Mouse (Mus musculus) activated CD4-positive, CD25-positive, alpha-beta regulatory T cell (primary cell): ENCODE data around the gene Rasip1. TPM values are rescaled to one million over a fixed set of nuclear protein-coding genes. Genes with fewer than 3 reads are reported as not detected.

ENCODE experiments used
- polyA plus RNA-seq, 2 experiments: library from polyadenylated mRNA; unstranded; fragments of 100-300 nt; shearing (Covaris generic); gene quantifications; one replicate each; pipeline ENCODE4 v1.2.1; 2017

Rasip1 gene
- 1 to 10 TPM; 1.2 to 1.4 TPM for polyA plus RNA-seq

GRCm38 (mm10) chr7:45627261-45627660, at the start of gene Rasip1:
Gene Rasip1, plus strand, starts transcription at chr7:45627488.

DNA sequence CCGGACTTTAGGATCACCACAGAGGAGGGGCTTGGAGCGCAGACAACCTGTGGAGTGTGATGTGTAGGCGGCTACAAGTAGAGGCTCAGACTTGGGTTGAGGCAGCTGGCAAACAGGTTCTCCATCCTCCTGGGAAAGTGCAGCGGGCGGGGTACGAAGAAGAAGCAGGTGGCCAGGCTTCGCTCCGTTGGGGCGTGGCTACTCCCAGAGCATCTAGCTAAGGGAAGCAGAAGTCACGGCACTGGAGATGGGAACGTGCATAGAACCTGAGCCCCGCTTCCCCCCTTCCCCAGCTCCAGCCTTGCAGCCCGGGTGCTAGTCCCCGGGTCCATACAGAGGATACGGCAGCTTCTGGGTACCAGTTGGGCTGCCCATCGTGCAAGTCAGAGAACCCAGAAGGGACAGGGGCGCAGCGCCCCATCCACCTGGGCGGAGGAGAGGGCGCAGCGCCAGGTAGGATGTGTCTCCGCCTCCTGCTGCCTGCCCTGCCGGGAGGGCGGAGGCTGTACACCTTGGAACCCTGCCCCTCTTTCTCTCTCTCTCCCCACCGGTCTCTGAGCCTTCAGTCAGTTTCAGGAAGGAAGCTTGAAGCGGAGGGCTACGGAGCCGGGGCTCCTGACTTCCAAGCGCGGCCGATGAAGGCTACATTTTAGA, 10.1 kb upstream of the Rasip1 start, which contains the start of gene Fut1:
Gene Fut1, plus strand, starts transcription at position 248 of the 654 bp plus-strand sequence.

DNA sequence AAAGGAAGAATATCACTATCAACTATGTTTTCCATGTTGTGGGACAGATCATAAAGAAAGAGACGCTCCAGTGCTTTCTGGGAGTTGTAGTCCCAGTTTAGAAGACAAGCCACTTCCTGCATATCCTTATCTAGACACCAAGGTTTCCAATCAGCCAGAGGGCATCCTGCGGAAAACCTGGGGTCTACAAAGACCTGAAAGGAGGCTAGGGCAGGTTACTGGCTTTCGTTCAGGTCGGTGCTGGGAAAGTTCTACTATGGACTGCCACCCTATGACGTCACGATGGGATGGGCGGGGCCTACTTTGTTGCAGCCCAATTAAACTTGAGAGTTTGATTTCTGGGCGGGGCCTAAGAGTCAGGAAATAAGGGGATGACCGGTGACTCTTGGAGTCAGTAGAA, 5.8 kb upstream of the Rasip1 start, which contains the start of gene Izumo1:
Gene Izumo1, plus strand, starts transcription at position 369 of the 400 bp plus-strand sequence.

GRCm38 (mm10) chr7:45639561-45640027, 12.3 kb downstream of the Rasip1 start, which contains the start of gene Mamstr:
Gene Mamstr, plus strand, starts transcription at chr7:45639977.

DNA sequence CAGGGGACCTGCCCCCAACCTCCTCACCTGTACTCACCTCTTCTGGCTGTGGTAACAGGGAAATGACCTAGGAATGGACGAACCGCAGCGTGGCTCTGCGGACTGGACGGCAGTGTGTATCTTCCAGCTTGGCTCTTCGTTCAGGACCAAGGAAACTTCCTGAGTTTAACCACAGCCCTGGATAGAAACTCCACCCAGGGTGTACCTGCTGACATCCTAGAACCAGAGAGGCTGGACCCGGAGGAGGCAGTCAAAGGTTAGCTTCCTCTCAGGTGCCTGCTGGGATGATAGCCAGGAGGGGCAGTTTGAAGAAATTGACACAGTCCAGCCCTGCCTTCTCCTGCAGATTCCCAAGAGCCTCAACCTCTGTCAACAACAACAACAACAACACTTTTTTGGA, 38.9 kb downstream of the Rasip1 start, which contains the start of gene Fut2:
Gene Fut2, minus strand, starts transcription at position 234 of the 400 bp plus-strand sequence.

GRCm38 (mm10) chr7:45683396-45684050, 56.2 kb downstream of the Rasip1 start, which contains the start of gene Ntn5:
Gene Ntn5, plus strand, starts transcription at chr7:45684022.

Other genes with a start within 250 kb of the Rasip1 start
- 100 to 1,000 TPM; 204 to 218 TPM for gene Snrnp70, start 231.7 kb upstream of the Rasip1 start, polyA plus RNA-seq
- gene Kcna7, start 221.8 kb upstream of the Rasip1 start, polyA plus RNA-seq: not detected
- gene Ntf5, start 213.8 kb upstream of the Rasip1 start, polyA plus RNA-seq: 1 to 10 TPM; 1.2 to 1.4 TPM
- gene Lhb, start 206.7 kb upstream of the Rasip1 start, polyA plus RNA-seq: not detected
- 10 to 100 TPM in 1 of 2 experiments, 1 to 10 TPM in 1; 6.3 to 11.1 TPM for gene Gys1, start 192.6 kb upstream of the Rasip1 start, polyA plus RNA-seq
- 10 to 100 TPM; 52.7 to 55.4 TPM for gene Ruvbl2, start 189.4 kb upstream of the Rasip1 start, polyA plus RNA-seq
- gene Ftl1, start 167.6 kb upstream of the Rasip1 start, polyA plus RNA-seq: 1,000 to 10,000 TPM; 1,818 to 2,133 TPM
- 100 to 1,000 TPM; 303 to 346 TPM for gene Bax, start 160.6 kb upstream of the Rasip1 start, polyA plus RNA-seq
- under 1 TPM; 0.45 to 0.88 TPM for gene Tulp2, start 145.6 kb upstream of the Rasip1 start, polyA plus RNA-seq
- under 1 TPM in 1 of 2 experiments, not detected in 1; 0.21 TPM for gene Gm45808, start 140.7 kb upstream of the Rasip1 start, polyA plus RNA-seq
- gene Dhdh, start 138.7 kb upstream of the Rasip1 start, polyA plus RNA-seq: 1 to 10 TPM in 1 of 2 experiments, under 1 TPM in 1; 0.27 to 1.1 TPM
- 100 to 1,000 TPM; 193 to 285 TPM for gene Nucb1, start 117.1 kb upstream of the Rasip1 start, polyA plus RNA-seq
- 10 to 100 TPM; 30.0 to 40.4 TPM for gene Ppp1r15a, start 101.2 kb upstream of the Rasip1 start, polyA plus RNA-seq
- under 1 TPM in 1 of 2 experiments, not detected in 1; 0.49 TPM for gene Plekha4, start 101.2 kb upstream of the Rasip1 start, polyA plus RNA-seq
- under 1 TPM; 0.85 to 0.86 TPM for gene Hsd17b14, start 72.6 kb upstream of the Rasip1 start, polyA plus RNA-seq
- gene Bcat2, start 57.3 kb upstream of the Rasip1 start, polyA plus RNA-seq: 10 to 100 TPM; 61.0 to 61.5 TPM
- gene Fgf21, start 12.0 kb upstream of the Rasip1 start, polyA plus RNA-seq: not detected
- gene Fut1, start 10.2 kb upstream of the Rasip1 start, polyA plus RNA-seq: under 1 TPM in 1 of 2 experiments, not detected in 1; 0.11 TPM
- under 1 TPM; 0.48 to 0.64 TPM for gene Izumo1, start 5.7 kb upstream of the Rasip1 start, polyA plus RNA-seq
- 1 to 10 TPM in 1 of 2 experiments, under 1 TPM in 1; 0.16 to 1.8 TPM for gene Mamstr, start 12.5 kb downstream of the Rasip1 start, polyA plus RNA-seq
- under 1 TPM; 0.05 to 0.23 TPM for gene Fut2, start 38.9 kb downstream of the Rasip1 start, polyA plus RNA-seq
- gene Ntn5, start 56.5 kb downstream of the Rasip1 start, polyA plus RNA-seq: under 1 TPM in 1 of 2 experiments, not detected in 1; 0.30 TPM
- under 1 TPM; 0.11 to 0.87 TPM for gene Sec1, start 66.9 kb downstream of the Rasip1 start, polyA plus RNA-seq
- gene Car11, start 72.4 kb downstream of the Rasip1 start, polyA plus RNA-seq: 1 to 10 TPM; 1.4 to 2.6 TPM
- 10 to 100 TPM; 30.7 to 43.2 TPM for gene Dbp, start 77.6 kb downstream of the Rasip1 start, polyA plus RNA-seq
- 1,000 to 10,000 TPM; 1,404 to 2,078 TPM for gene Rpl18, start 88.0 kb downstream of the Rasip1 start, polyA plus RNA-seq
- gene Sphk2, start 90.5 kb downstream of the Rasip1 start, polyA plus RNA-seq: 10 to 100 TPM; 21.2 to 24.8 TPM
- gene Fam83e, start 93.7 kb downstream of the Rasip1 start, polyA plus RNA-seq: under 1 TPM in 1 of 2 experiments, not detected in 1; 0.09 TPM
- not detected for gene Spaca4, start 98.3 kb downstream of the Rasip1 start, polyA plus RNA-seq
- gene Lmtk3, start 156.2 kb downstream of the Rasip1 start, polyA plus RNA-seq: under 1 TPM; 0.05 to 0.18 TPM
- gene Sult2b1, start 157.2 kb downstream of the Rasip1 start, polyA plus RNA-seq: 1 to 10 TPM; 1.7 to 4.0 TPM
- 10 to 100 TPM; 71.9 to 73.3 TPM for gene Cyth2, start 187.1 kb downstream of the Rasip1 start, polyA plus RNA-seq
- gene Kcnj14, start 197.3 kb downstream of the Rasip1 start, polyA plus RNA-seq: under 1 TPM; 0.06 to 0.12 TPM
- gene Grwd1, start 203.5 kb downstream of the Rasip1 start, polyA plus RNA-seq: 10 to 100 TPM; 21.4 to 26.5 TPM
- gene Kdelr1, start 245.3 kb downstream of the Rasip1 start, polyA plus RNA-seq: 100 to 1,000 TPM in 1 of 2 experiments, 10 to 100 TPM in 1; 84.9 to 108 TPM